Mouse (Mus musculus) brain, embryonic 14.5 days (tissue): ENCODE measurements around the gene Pfn3.

Source experiments
- CTCF ChIP-seq: fragments of 200-500 bp; IDR thresholded peaks from 2 replicates; pipeline ENCODE4 v1.5.1; 2012; ENCODE audit warnings: inconsistent platforms, mild to moderate bottlenecking, moderate library complexity, borderline replicate concordance; ENCODE audit not compliant: insufficient read depth, insufficient read length; ENCODE audit errors: extremely low read depth
- POLR2A ChIP-seq: fragments of 200-500 bp; IDR thresholded peaks from 2 replicates; pipeline ENCODE4 v1.6.1; 2012; ENCODE audit warnings: mild to moderate bottlenecking, inconsistent platforms, borderline replicate concordance; ENCODE audit not compliant: poor library complexity, insufficient read depth, insufficient read length, severe bottlenecking; ENCODE audit errors: extremely low read depth

DNA sequence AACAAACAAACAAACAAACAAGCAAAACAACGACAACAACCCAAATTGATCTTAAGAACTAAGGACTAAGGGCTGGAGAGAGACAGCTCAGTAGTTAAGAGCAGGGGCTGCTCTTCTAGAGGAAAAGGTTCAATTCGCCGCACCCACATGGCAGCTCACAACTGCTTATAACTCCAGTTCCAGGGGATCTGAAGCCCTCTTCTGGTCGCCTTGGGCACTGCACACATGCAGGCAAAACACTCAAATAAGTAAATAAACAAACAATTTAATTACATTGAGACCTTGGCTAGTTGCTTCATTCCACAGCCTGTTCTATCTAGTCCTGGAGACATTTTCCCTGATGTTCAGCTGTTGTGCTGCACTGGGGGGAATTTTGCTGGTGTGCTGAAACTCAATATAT is 22.1 kb downstream of the Pfn3 start:
- TF ChIP-seq CTCF, result peak; percentile 37; the same call in 1 of the 2 replicates
- no peak for TF ChIP-seq POLR2A
